Mouse (Mus musculus) heart, embryonic 15.5 days (tissue): ENCODE measurements around the gene P3h3. TPM values are rescaled to one million over a fixed set of nuclear protein-coding genes. Genes with fewer than 3 reads are reported as not detected.

Experiments
- ATAC-seq: fragments of 200-750 bp; cut with Nextera tagmentation; replicated peaks from 2 replicates; pipeline ENCODE4 v1.8.0; 2017; ENCODE audit warnings: low read depth, moderate TSS enrichment; ENCODE audit not compliant: insufficient number of reproducible peaks, insufficient read depth, low FRiP score
- H3K27ac ChIP-seq: fragments of 300-500 bp; sonication (generic); 2 replicates; pipeline ENCODE4 v1.5.1; 2015; ENCODE audit warnings: mild to moderate bottlenecking, inconsistent platforms
- H3K27me3 ChIP-seq: fragments of 300-500 bp; sonication (generic); 2 replicates; pipeline ENCODE4 v1.6.1; 2015; ENCODE audit warnings: inconsistent platforms
- H3K36me3 ChIP-seq: fragments of 300-500 bp; sonication (generic); 2 replicates; pipeline ENCODE4 v1.6.1; 2015; ENCODE audit warnings: mild to moderate bottlenecking, inconsistent platforms
- H3K4me1 ChIP-seq: fragments of 300-500 bp; sonication (generic); replicated peaks from 2 replicates; pipeline ENCODE4 v1.6.1; 2015; ENCODE audit warnings: inconsistent platforms
- H3K4me2 ChIP-seq: fragments of 300-500 bp; sonication (generic); 2 replicates; pipeline ENCODE4 v1.6.1; 2015; ENCODE audit warnings: inconsistent platforms, mild to moderate bottlenecking, moderate library complexity
- H3K4me3 ChIP-seq: fragments of 300-500 bp; sonication (generic); 2 replicates; pipeline ENCODE4 v1.5.1; 2015; ENCODE audit warnings: mild to moderate bottlenecking, inconsistent platforms
- H3K9ac ChIP-seq: fragments of 300-500 bp; sonication (generic); 2 replicates; pipeline ENCODE4 v1.6.1; 2015; ENCODE audit warnings: mild to moderate bottlenecking, inconsistent platforms
- H3K9me3 ChIP-seq: fragments of 300-500 bp; sonication (generic); replicated peaks from 2 replicates; pipeline ENCODE4 v1.6.1; 2016; ENCODE audit warnings: inconsistent platforms
- WGBS: fragments of 180-500 bp; shearing (Covaris S2); methylation state at CpG from one replicate; pipeline ENCODE4 v1.1.7; 2015; ENCODE audit warnings: mixed read lengths; 5-methylcytosine and 5-hydroxymethylcytosine counted together
- polyA plus RNA-seq: library from polyadenylated mRNA; unstranded; fragments of >200 nt; fragmentation: Nextera tagmentation; extraction: Ambion mirVana; gene quantifications from 2 replicates; pipeline ENCODE4 v1.2.1, GENCODE M21; 2015

P3h3 gene
- polyA plus RNA-seq, 1 experiment from 2014 or later: 14.0 TPM

GRCm38 (mm10) chr6:124890997-124891396 lies 33.4 kb upstream of the P3h3 start:
- Histone ChIP-seq H3K36me3 (no peaks in the 10 kb centered on the region), H3K9ac (no peak overlapping the region), H3K9me3 (no peaks in the 10 kb centered on the region), H3K4me3 (no peak overlapping the region), H3K27me3 (no peaks in the 10 kb centered on the region), H3K4me2 (no peak overlapping the region), H3K27ac (no peak overlapping the region), H3K4me1 (no peaks in the 10 kb centered on the region)
- WGBS: 55% methylated on average over 6 of the region's 6 CpGs
- ATAC-seq: no peak

- Histone ChIP-seq H3K4me3 (no peak overlapping the region), H3K4me2 (no peak overlapping the region), H3K4me1 (peaks cover 7% of the 10 kb centered on the region), H3K27ac (no peak overlapping the region), H3K9ac (no peak overlapping the region), H3K9me3 (no peaks in the 10 kb centered on the region), H3K27me3 (no peaks in the 10 kb centered on the region), H3K36me3 (no peaks in the 10 kb centered on the region)
- WGBS: 86% methylated on average over 6 of the region's 6 CpGs
- no peak for ATAC-seq
Observed at GRCm38 (mm10) chr6:124888555-124889125, 31.1 kb upstream of the P3h3 start.

- 85% methylated on average over 9 of the region's 9 CpGs for WGBS
- no peak within 1 kb of the TSS for H3K4me3 ChIP-seq
Observed at GRCm38 (mm10) chr6:124887986-124888385, 30.4 kb upstream of the P3h3 start, which contains the start of gene Cd4. Cd4 (minus strand) TSS chr6:124888221.

GRCm38 (mm10) chr6:124885956-124886381 lies 28.4 kb upstream of the P3h3 start:
- H3K36me3 ChIP-seq: no peaks in the 10 kb centered on the region
- 82% methylated on average over 8 of the region's 8 CpGs for WGBS
- no peak for ATAC-seq
- H3K9ac ChIP-seq: no peak overlapping the region
- peak overlapping the region; percentile 60; the same call in 1 of the 2 replicates for H3K27ac ChIP-seq
- no peak overlapping the region for H3K4me2 ChIP-seq
- no peak overlapping the region for H3K4me3 ChIP-seq
- no peaks in the 10 kb centered on the region for H3K9me3 ChIP-seq
- H3K27me3 ChIP-seq: no peaks in the 10 kb centered on the region
- H3K4me1 ChIP-seq: peaks cover 7% of the 10 kb centered on the region

More at GRCm38 (mm10) chr6:124887986-124888385, 30.4 kb upstream of the P3h3 start, which contains the start of gene Cd4:
- H3K27ac ChIP-seq: no peak within 1 kb of the TSS
- no peaks in the 10 kb centered on the region for H3K9me3 ChIP-seq
- H3K36me3 ChIP-seq: no peaks in the 10 kb centered on the region
- no peaks in the 10 kb centered on the region for H3K27me3 ChIP-seq
- no peak within 1 kb of the TSS for H3K9ac ChIP-seq
- ATAC-seq: no peak
- peaks cover 7% of the 10 kb centered on the region for H3K4me1 ChIP-seq
- H3K4me2 ChIP-seq: no peak within 1 kb of the TSS

- peaks cover 7% of the 10 kb centered on the region for H3K4me1 ChIP-seq
- H3K36me3 ChIP-seq: no peaks in the 10 kb centered on the region
- no peak overlapping the region for H3K4me2 ChIP-seq
- H3K9me3 ChIP-seq: no peaks in the 10 kb centered on the region
- ATAC-seq: peak; percentile 69
- H3K27ac ChIP-seq: peak overlapping the region; percentile 60
- no peak overlapping the region for H3K9ac ChIP-seq
- no peaks in the 10 kb centered on the region for H3K27me3 ChIP-seq
- WGBS: 51% methylated on average over 10 of the region's 10 CpGs
- no peak overlapping the region for H3K4me3 ChIP-seq
Observed at GRCm38 (mm10) chr6:124884714-124885500, 27.4 kb upstream of the P3h3 start.

GRCm38 (mm10) chr6:124883351-124883750 lies 25.8 kb upstream of the P3h3 start:
- Histone ChIP-seq H3K36me3 (no peaks in the 10 kb centered on the region), H3K27me3 (no peaks in the 10 kb centered on the region), H3K9me3 (no peaks in the 10 kb centered on the region), H3K27ac (no peak overlapping the region), H3K4me2 (no peak overlapping the region), H3K4me3 (no peak overlapping the region), H3K4me1 (peaks cover 7% of the 10 kb centered on the region), H3K9ac (no peak overlapping the region)
- WGBS: 80% methylated on average over 10 of the region's 10 CpGs
- ATAC-seq: no peak

- no peaks in the 10 kb centered on the region for H3K27me3 ChIP-seq
- WGBS: 94% methylated on average over 9 of the region's 9 CpGs
- peaks cover 7% of the 10 kb centered on the region for H3K4me1 ChIP-seq
- no peak for ATAC-seq
- H3K9me3 ChIP-seq: no peaks in the 10 kb centered on the region
- no peak overlapping the region for H3K4me3 ChIP-seq
- H3K9ac ChIP-seq: no peak overlapping the region
- H3K27ac ChIP-seq: no peak overlapping the region
- H3K4me2 ChIP-seq: no peak overlapping the region
- H3K36me3 ChIP-seq: no peaks in the 10 kb centered on the region
Observed at GRCm38 (mm10) chr6:124881821-124882220, 24.3 kb upstream of the P3h3 start.

- Histone ChIP-seq H3K9me3 (no peaks in the 10 kb centered on the region), H3K27ac (no peak overlapping the region), H3K27me3 (no peaks in the 10 kb centered on the region), H3K36me3 (no peaks in the 10 kb centered on the region), H3K4me1 (no peaks in the 10 kb centered on the region), H3K4me3 (no peak overlapping the region), H3K9ac (no peak overlapping the region), H3K4me2 (no peak overlapping the region)
- 45% methylated on average over 6 of the region's 6 CpGs for WGBS
- ATAC-seq: no peak
Observed at GRCm38 (mm10) chr6:124879390-124879789, 21.8 kb upstream of the P3h3 start.

GRCm38 (mm10) chr6:124874348-124874747 lies 16.8 kb upstream of the P3h3 start:
- 30% methylated on average over 2 of the region's 3 CpGs for WGBS
- Histone ChIP-seq H3K27ac (no peak overlapping the region), H3K9ac (no peak overlapping the region), H3K9me3 (no peaks in the 10 kb centered on the region), H3K4me2 (no peak overlapping the region), H3K4me3 (no peak overlapping the region), H3K4me1 (no peaks in the 10 kb centered on the region), H3K27me3 (no peaks in the 10 kb centered on the region), H3K36me3 (no peaks in the 10 kb centered on the region)
- no peak for ATAC-seq

GRCm38 (mm10) chr6:124866560-124866959 lies 9.0 kb upstream of the P3h3 start:
- peaks cover 21% of the 10 kb centered on the region for H3K4me1 ChIP-seq
- H3K9ac ChIP-seq: no peak overlapping the region
- no peak overlapping the region for H3K27ac ChIP-seq
- no peak for ATAC-seq
- H3K36me3 ChIP-seq: no peaks in the 10 kb centered on the region
- WGBS: 60% methylated on average over 6 of the region's 7 CpGs
- H3K4me2 ChIP-seq: no peak overlapping the region
- H3K4me3 ChIP-seq: no peak overlapping the region
- H3K9me3 ChIP-seq: no peaks in the 10 kb centered on the region
- peaks cover 38% of the 10 kb centered on the region for H3K27me3 ChIP-seq

GRCm38 (mm10) chr6:124865766-124866362 lies 8.3 kb upstream of the P3h3 start:
- no peak overlapping the region for H3K9ac ChIP-seq
- no peak for ATAC-seq
- no peak overlapping the region for H3K4me2 ChIP-seq
- H3K4me1 ChIP-seq: peaks cover 21% of the 10 kb centered on the region
- no peak overlapping the region for H3K27ac ChIP-seq
- H3K36me3 ChIP-seq: no peaks in the 10 kb centered on the region
- H3K9me3 ChIP-seq: no peaks in the 10 kb centered on the region
- 67% methylated on average over 17 of the region's 18 CpGs for WGBS
- H3K27me3 ChIP-seq: peaks cover 45% of the 10 kb centered on the region
- no peak overlapping the region for H3K4me3 ChIP-seq
